Mouse (Mus musculus): ENCODE measurements at regions not wholly inside any gene's neighbourhood (a gene's known extent, or its start where the extent isn't known, plus 50 kb on each side); places are given as distances from the start of the nearest gene placed in this dataset.

DNA sequence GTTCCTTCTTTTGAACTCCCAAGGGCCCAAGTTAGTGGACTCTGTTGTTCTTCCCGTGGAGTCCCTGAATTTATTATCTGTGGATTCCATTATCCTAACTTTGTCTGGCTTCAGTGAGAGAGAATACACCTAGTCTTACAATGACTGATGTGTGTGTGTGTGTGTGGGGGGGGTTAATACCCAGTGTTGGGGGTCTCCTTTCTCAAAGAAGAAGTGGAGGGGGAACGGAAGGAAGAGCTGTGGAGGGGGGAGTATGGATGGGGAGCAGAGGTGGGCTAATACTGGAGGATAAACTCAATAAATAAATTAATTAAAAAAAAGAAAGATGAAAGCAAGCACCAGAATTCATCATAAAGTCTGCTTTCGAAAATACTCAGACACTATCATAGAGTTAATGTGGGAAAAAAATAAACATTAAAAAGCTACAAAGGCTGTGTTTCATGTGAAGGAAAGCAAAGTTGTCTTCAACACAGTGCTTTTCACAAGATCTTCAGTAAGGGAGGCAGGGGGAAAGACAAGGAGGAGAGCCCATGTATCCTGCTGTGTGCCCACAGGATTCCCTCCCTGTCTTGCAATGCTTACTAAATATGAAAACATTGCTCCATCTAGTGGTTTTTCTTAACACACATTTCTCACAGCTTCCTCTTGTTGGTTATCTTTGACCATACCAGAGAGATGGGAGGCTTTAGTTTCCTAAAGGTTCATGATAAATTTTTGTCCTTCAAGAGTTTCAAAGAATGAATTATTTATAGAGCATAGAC lies 173.4 kb upstream of the A1bg start:
- peak; percentile 43; the same call in 1 of the 2 replicates for TF ChIP-seq CTCF (IDR thresholded peaks at IDR 0.05; ENCODE audit: extremely low read depth, insufficient read depth, low read length)
- TF ChIP-seq POLR2A (IDR thresholded peaks at IDR 0.05; ENCODE audit: extremely low read depth, insufficient read depth, low read length): no peak
